Mouse (Mus musculus) heart, adult 8-10 months (tissue): ENCODE data around the gene Mettl1. TPM values are rescaled to one million over a fixed set of nuclear protein-coding genes. Genes with fewer than 3 reads are reported as not detected.

Experiments used
- DNase-seq: peaks from one replicate; pipeline ENCODE4 v3.0.0; 2022; ENCODE audit warnings: low spot score
- microRNA-seq: library from miRNA; unstranded; fragments of <30 nt; microRNA quantifications from one replicate; pipeline ENCODE4 v1.2.0, GENCODE M21; 2022
- total RNA-seq, 4 experiments: library from RNA; stranded (reverse); gene quantifications; 2 replicates each; pipeline ENCODE4 v1.2.4; 2022

Gene Mettl1
- total RNA-seq, 4 experiments from 2014 or later: 7.5 to 9.6 (median 9.2) TPM

DNA sequence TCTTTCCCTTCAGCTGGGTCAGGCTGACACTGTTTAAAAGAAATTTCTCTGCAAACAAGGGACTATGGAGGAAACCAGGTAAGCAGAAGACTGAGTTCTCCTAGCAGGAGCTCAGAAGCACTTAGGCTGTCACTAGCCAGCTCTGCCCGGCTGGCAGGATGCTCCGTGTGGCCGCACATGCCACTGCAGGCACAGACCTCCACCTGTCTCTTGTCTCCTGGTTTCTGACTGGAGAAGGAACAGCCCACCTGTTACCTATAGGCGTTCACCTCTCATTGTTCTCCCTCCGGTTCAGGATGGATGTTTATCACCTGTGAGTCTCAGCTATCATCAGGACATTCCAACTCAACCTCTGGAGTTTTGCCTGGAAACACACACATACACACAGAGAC is 42.7 kb downstream of the Mettl1 start:
- DNase-seq: no peak

GRCm38 (mm10) chr10:127085052-127085451 is 43.8 kb downstream of the Mettl1 start:
- DNase-seq: no peak

DNA sequence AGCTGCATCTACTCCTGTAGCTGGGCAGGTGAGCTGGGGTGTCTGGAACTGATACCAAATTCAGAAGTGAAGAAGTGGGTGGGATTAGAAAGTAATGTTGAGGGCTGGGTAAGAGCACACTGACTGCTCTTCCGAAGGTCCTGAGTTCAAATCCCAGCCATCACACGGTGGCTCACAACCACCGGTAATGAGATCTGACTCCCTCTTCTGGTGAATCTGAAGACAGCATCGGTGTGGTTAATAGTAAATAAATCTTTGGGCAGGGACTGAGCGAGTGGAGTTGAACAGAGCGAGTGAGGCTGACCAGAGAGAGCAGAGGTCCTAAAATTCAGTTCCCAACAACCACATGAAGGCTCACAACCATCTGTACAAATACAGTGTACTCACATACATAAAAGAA is 44.4 kb downstream of the Mettl1 start:
- DNase-seq: no peak

DNA sequence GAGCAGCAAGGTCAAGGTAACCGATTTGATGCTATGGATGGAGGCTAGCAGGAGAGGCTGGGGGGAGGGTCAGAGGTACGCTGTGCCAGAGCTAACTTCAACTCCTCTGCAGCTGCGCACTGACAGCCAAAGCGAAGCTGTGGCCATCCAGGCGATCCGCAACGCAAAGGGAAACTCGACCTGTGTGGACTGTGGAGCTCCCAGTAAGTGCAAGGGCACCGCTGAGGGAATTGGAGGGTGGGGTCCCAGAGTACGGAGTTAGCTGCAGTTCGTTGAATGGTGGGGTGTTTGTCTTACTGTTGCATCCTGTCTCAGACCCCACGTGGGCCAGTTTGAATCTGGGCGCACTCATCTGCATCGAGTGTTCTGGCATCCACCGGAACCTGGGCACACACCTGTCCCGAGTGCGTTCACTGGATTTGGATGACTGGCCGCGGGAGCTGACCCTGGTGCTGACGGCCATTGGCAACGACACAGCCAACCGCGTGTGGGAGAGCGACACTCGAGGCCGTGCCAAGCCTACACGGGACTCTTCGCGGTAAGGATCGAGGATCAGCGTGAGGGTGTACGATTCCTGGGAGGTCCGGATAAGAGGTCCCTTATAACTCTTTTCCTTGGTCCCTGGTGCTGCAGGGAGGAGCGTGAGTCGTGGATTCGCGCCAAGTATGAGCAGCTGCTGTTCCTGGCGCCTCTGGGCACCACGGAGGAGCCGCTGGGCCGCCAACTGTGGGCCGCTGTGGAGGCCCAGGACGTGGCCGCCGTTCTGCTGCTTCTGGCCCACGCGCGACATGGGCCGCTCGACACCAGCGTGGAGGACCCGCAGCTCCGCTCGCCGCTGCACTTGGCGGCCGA is 49.6 kb downstream of the Mettl1 start:
- no peak for DNase-seq

GRCm38 (mm10) chr10:127091507-127092396 is 50.5 kb downstream of the Mettl1 start:
- no peak for DNase-seq

DNA sequence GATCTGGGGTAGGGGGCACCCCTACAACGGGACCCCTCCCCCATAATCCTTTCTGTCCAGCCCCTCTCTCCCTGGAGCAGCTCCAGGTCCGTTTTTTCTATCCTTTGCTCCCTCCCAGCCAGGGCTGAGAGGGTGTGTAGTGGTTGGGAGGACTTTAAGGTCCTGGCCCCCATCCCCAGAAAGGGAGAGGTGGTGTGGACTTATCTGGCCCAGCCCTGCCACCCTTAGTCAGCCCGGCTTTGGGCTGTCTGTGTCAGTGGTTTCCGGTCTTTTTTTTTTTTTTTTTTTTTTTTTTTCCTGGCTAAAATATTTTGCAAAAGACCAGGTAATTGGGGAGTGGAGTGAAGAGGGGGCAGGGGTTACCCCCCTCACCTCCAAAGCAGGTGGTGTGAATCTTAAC is 51.5 kb downstream of the Mettl1 start:
- DNase-seq: no peak

GRCm38 (mm10) chr10:127094382-127094802 is 53.2 kb downstream of the Mettl1 start:
- no peak for DNase-seq

Small RNA genes within 50 kb of the gene (microRNA-seq; reads per million reads assigned to microRNA genes)
- gene Mir26a-2 (436 reads per million, percentile 75 among the genes with 10 or more reads in this experiment), gene Mir546 (not detected)

Other genes starting within 250 kb of the Mettl1 start
- 1 to 10 TPM; 3.7 to 5.8 (median 4.7) TPM for gene Atp23, start 140.1 kb upstream of the Mettl1 start, total RNA-seq
- 100 to 1,000 TPM in 2 of 4 experiments, 10 to 100 TPM in 2; 84.6 to 110 (median 95.0) TPM for gene Ctdsp2, start 62.7 kb upstream of the Mettl1 start, total RNA-seq
- gene Avil, start 40.7 kb upstream of the Mettl1 start, total RNA-seq: under 1 TPM; 0.32 to 0.87 (median 0.42) TPM
- 10 to 100 TPM; 50.9 to 67.0 (median 55.9) TPM for gene Tsfm, start 10.6 kb upstream of the Mettl1 start, total RNA-seq
- not detected for gene Eef1akmt3, start 99 bp downstream of the Mettl1 start, total RNA-seq
- under 1 TPM in 1 of 4 experiments, not detected in 3; 0.19 TPM for gene Cyp27b1, start 6.8 kb downstream of the Mettl1 start, total RNA-seq
- gene March9, start 18.8 kb downstream of the Mettl1 start, total RNA-seq: 1 to 10 TPM; 2.4 to 4.1 (median 3.3) TPM
- 10 to 100 TPM; 74.9 to 90.0 (median 79.0) TPM for gene Cdk4, start 22.1 kb downstream of the Mettl1 start, total RNA-seq
- 10 to 100 TPM; 43.7 to 50.9 (median 48.6) TPM for gene Tspan31, start 28.9 kb downstream of the Mettl1 start, total RNA-seq
- 1 to 10 TPM; 3.6 to 6.1 (median 4.8) TPM for gene Agap2, start 33.9 kb downstream of the Mettl1 start, total RNA-seq
- gene Os9, start 79.7 kb downstream of the Mettl1 start, total RNA-seq: 10 to 100 TPM; 22.2 to 31.6 (median 24.1) TPM
- 1 to 10 TPM; 1.2 to 3.2 (median 1.5) TPM for gene B4galnt1, start 123.8 kb downstream of the Mettl1 start, total RNA-seq
- gene Slc26a10, start 139.2 kb downstream of the Mettl1 start, total RNA-seq: 10 to 100 TPM; 13.0 to 24.6 (median 15.5) TPM
- 10 to 100 TPM in 3 of 4 experiments, 1 to 10 TPM in 1; 8.1 to 13.4 (median 10.8) TPM for gene Arhgef25, start 148.7 kb downstream of the Mettl1 start, total RNA-seq
- 10 to 100 TPM; 18.1 to 29.6 (median 24.2) TPM for gene Dtx3, start 154.3 kb downstream of the Mettl1 start, total RNA-seq
- gene Pip4k2c, start 170.2 kb downstream of the Mettl1 start, total RNA-seq: 10 to 100 TPM; 32.4 to 38.3 (median 35.3) TPM
- gene Kif5a, start 221.9 kb downstream of the Mettl1 start, total RNA-seq: 1 to 10 TPM in 2 of 4 experiments, under 1 TPM in 2; 0.54 to 1.6 (median 1.2) TPM
- gene Dctn2, start 225.0 kb downstream of the Mettl1 start, total RNA-seq: 100 to 1,000 TPM; 143 to 151 (median 146) TPM
- 10 to 100 TPM; 17.6 to 25.5 (median 19.5) TPM for gene Mbd6, start 247.6 kb downstream of the Mettl1 start, total RNA-seq